Mouse (Mus musculus) liver, embryonic 12.5 days (tissue): ENCODE measurements around the gene Rrp7a. TPM values are rescaled to one million over a fixed set of nuclear protein-coding genes. Genes with fewer than 3 reads are reported as not detected.
"Not testable (repeated sequence)": the region's sequence is repeated elsewhere in the genome, so short reads cannot be mapped to it uniquely, and the experiment has no call there.

ENCODE experiments used
- ATAC-seq: fragments of 200-750 bp; cut with Nextera tagmentation; 2 replicates; pipeline ENCODE4 v1.8.0; 2017; ENCODE audit warnings: moderate number of reproducible peaks, mild to moderate bottlenecking, moderate library complexity
- H3K27ac ChIP-seq: fragments of 300-500 bp; sonication (generic); 2 replicates; pipeline ENCODE4 v1.5.1; 2016; ENCODE audit warnings: mild to moderate bottlenecking
- H3K27me3 ChIP-seq: fragments of 300-500 bp; sonication (generic); replicated peaks from 2 replicates; pipeline ENCODE4 v1.6.1; 2016; ENCODE audit warnings: mild to moderate bottlenecking, moderate library complexity
- H3K36me3 ChIP-seq: fragments of 300-500 bp; sonication (generic); 2 replicates; pipeline ENCODE4 v1.6.1; 2016; ENCODE audit warnings: mild to moderate bottlenecking, moderate library complexity
- H3K4me1 ChIP-seq: fragments of 300-500 bp; sonication (generic); 2 replicates; pipeline ENCODE4 v1.6.1; 2016
- H3K4me2 ChIP-seq: fragments of 300-500 bp; sonication (generic); 2 replicates; pipeline ENCODE4 v1.6.1; 2016; ENCODE audit warnings: mild to moderate bottlenecking, moderate library complexity
- H3K4me3 ChIP-seq: fragments of 300-500 bp; sonication (generic); 2 replicates; pipeline ENCODE4 v1.5.1; 2016; ENCODE audit warnings: mild to moderate bottlenecking, moderate library complexity
- H3K9ac ChIP-seq: fragments of 300-500 bp; sonication (generic); 2 replicates; pipeline ENCODE4 v1.6.1; 2016; ENCODE audit warnings: mild to moderate bottlenecking, moderate library complexity
- H3K9me3 ChIP-seq: fragments of 300-500 bp; sonication (generic); replicated peaks from 2 replicates; pipeline ENCODE4 v1.6.1; 2016; ENCODE audit warnings: mild to moderate bottlenecking, moderate library complexity
- WGBS: fragments of 180-500 bp; shearing (Covaris S2); methylation state at CpG from one replicate; pipeline ENCODE4 v1.1.7; 2016; ENCODE audit not compliant: insufficient replicate concordance; 5-methylcytosine and 5-hydroxymethylcytosine counted together
- polyA plus RNA-seq: library from polyadenylated mRNA; unstranded; fragments of >200 nt; fragmentation: Nextera tagmentation; extraction: Ambion mirVana; gene quantifications from 2 replicates; pipeline ENCODE4 v1.2.1, GENCODE M21; 2016

Gene Rrp7a
- polyA plus RNA-seq, 1 experiment from 2014 or later, result 42.3 TPM

GRCm38 (mm10) chr15:83150694-83151093 lies 28.1 kb upstream of the Rrp7a start:
- no peak overlapping the region for H3K4me3 ChIP-seq
- peaks cover 53% of the 10 kb centered on the region for H3K36me3 ChIP-seq
- 0 out of 2 replicates have a peak overlapping the region, but pooled peaks have one; percentile 1 for H3K4me2 ChIP-seq
- no peaks in the 10 kb centered on the region for H3K9me3 ChIP-seq
- H3K27me3 ChIP-seq, result no peaks in the 10 kb centered on the region
- H3K9ac ChIP-seq, result 0 out of 2 replicates have a peak overlapping the region, but pooled peaks have one; percentile 27
- WGBS, result 87% methylated on average over 4 of the region's 4 CpGs
- no peak for ATAC-seq
- peaks cover 50% of the 10 kb centered on the region for H3K4me1 ChIP-seq
- H3K27ac ChIP-seq, result peak overlapping the region; percentile 77

GRCm38 (mm10) chr15:83150073-83150442 lies 27.5 kb upstream of the Rrp7a start:
- no peaks in the 10 kb centered on the region for H3K27me3 ChIP-seq
- peak overlapping the region; percentile 90 for H3K4me3 ChIP-seq
- peak overlapping the region; percentile 96 for H3K27ac ChIP-seq
- no peaks in the 10 kb centered on the region for H3K9me3 ChIP-seq
- H3K9ac ChIP-seq, result peak overlapping the region; percentile 96
- no peak for ATAC-seq
- peaks cover 53% of the 10 kb centered on the region for H3K36me3 ChIP-seq
- peak overlapping the region; percentile 88 for H3K4me2 ChIP-seq
- peaks cover 56% of the 10 kb centered on the region for H3K4me1 ChIP-seq
- WGBS, result 17% methylated on average over 3 of the region's 3 CpGs

- ATAC-seq, result peak; percentile 87
- Histone ChIP-seq H3K4me2 (peak within 1 kb of the TSS; percentile 88), H3K9me3 (no peaks in the 10 kb centered on the region), H3K27ac (peak within 1 kb of the TSS; percentile 96), H3K4me3 (peak within 1 kb of the TSS; percentile 90), H3K36me3 (peaks cover 53% of the 10 kb centered on the region), H3K9ac (peak within 1 kb of the TSS; percentile 96), H3K4me1 (peaks cover 62% of the 10 kb centered on the region), H3K27me3 (no peaks in the 10 kb centered on the region)
- under 1% methylated on average over 56 of the region's 56 CpGs for WGBS
Measured at GRCm38 (mm10) chr15:83149196-83150072, 26.8 kb upstream of the Rrp7a start, which contains the start of gene Poldip3. Gene Poldip3 (minus strand): TSS chr15:83149384.

DNA sequence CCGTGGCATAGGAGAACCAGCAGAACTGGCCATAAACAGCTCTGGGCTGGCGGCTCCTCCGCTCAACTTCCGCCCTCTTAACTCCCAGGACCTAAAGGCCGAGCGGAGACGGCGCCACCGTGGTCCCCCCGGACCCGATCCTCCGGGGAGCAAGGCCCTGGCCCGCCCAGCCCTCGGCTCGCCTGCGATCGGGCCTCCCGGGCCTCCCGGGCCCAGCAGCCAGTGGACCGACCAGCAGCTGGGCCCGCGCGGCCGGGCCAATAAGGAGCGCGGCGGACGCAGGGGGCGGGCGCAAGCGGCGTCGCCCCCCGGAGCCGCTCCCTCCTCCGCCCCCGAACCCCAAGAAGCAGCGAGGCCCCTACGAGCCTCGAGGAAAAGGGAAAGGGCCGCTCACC lies 26.2 kb upstream of the Rrp7a start:
- peak overlapping the region; percentile 88 for H3K4me2 ChIP-seq
- under 1% methylated on average over 41 of the region's 41 CpGs for WGBS
- H3K4me3 ChIP-seq, result peak overlapping the region; percentile 90
- peak overlapping the region; percentile 96 for H3K9ac ChIP-seq
- H3K36me3 ChIP-seq, result peaks cover 52% of the 10 kb centered on the region
- peak; percentile 85 for ATAC-seq
- peak overlapping the region; percentile 96 for H3K27ac ChIP-seq
- no peaks in the 10 kb centered on the region for H3K27me3 ChIP-seq
- H3K4me1 ChIP-seq, result peaks cover 65% of the 10 kb centered on the region
- H3K9me3 ChIP-seq, result no peaks in the 10 kb centered on the region

DNA sequence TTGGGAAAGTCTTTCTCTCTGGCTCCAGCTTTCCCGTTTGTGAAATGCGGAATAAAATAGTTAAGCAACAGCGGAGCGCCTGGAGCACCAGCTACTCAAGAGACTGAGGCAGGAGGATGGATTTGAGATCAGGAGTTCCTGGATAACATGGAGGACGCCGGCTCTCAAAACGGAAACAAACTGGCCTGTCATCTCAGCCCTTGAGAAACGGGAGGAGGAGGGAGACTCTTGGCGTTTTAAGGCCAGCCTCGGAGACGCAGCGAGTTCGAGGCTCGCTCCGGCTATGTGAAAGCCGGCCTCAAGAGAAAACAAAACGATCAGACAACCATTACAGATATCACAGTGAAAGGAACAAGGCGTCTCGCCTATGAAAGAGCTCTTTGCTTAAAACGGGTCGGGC lies 25.8 kb upstream of the Rrp7a start:
- Histone ChIP-seq H3K36me3 (peaks cover 49% of the 10 kb centered on the region), H3K27me3 (no peaks in the 10 kb centered on the region)
- WGBS, result 2% methylated on average over 21 of the region's 21 CpGs

GRCm38 (mm10) chr15:83145541-83145940 lies 22.9 kb upstream of the Rrp7a start:
- Histone ChIP-seq H3K9me3 (no peaks in the 10 kb centered on the region), H3K4me2 (no peak overlapping the region), H3K27ac (no peak overlapping the region), H3K27me3 (no peaks in the 10 kb centered on the region), H3K4me1 (peaks cover 85% of the 10 kb centered on the region), H3K4me3 (no peak overlapping the region), H3K36me3 (peaks cover 62% of the 10 kb centered on the region), H3K9ac (no peak overlapping the region)
- WGBS, result 78% methylated on average over 6 of the region's 6 CpGs
- ATAC-seq, result no peak

More for the DNA sequence above, 25.8 kb upstream of the Rrp7a start:
- Histone ChIP-seq H3K27ac (peak overlapping the region; percentile 96), H3K4me1 (peaks cover 68% of the 10 kb centered on the region), H3K9ac (peak overlapping the region; percentile 96), H3K9me3 (no peaks in the 10 kb centered on the region), H3K4me3 (peak overlapping the region; percentile 90), H3K4me2 (peak overlapping the region; percentile 88)
- ATAC-seq, result no peak

- H3K4me1 ChIP-seq, result peaks cover 76% of the 10 kb centered on the region
- peaks cover 76% of the 10 kb centered on the region for H3K36me3 ChIP-seq
- no peaks in the 10 kb centered on the region for H3K27me3 ChIP-seq
- no peak overlapping the region for H3K27ac ChIP-seq
- no peak for ATAC-seq
- H3K9ac ChIP-seq, result no peak overlapping the region
- H3K9me3 ChIP-seq, result no peaks in the 10 kb centered on the region
- no peak overlapping the region for H3K4me2 ChIP-seq
- H3K4me3 ChIP-seq, result no peak overlapping the region
- WGBS, result 75% methylated on average over 5 of the region's 5 CpGs
Measured at GRCm38 (mm10) chr15:83142861-83143260, 20.3 kb upstream of the Rrp7a start.

DNA sequence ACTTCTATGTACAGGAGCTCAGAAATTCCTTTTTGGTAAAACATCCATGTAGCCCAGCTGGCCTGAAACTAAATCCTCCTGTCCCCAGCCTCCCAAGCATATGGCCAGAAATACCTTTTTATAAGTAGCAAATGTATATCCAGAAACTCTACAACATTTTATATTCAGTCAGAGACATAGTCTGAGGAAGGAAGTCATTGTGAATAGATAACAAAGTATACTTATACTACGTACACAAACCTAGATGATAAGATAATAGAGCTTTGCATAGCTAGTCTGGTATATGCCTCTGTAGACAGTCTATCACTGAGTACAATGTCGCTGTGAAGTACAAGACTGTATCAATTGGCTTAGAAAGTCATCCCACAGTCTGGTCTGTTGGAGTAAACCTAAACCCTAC lies 13.1 kb upstream of the Rrp7a start:
- H3K27me3 ChIP-seq, result no peaks in the 10 kb centered on the region
- H3K4me1 ChIP-seq, result peaks cover 10% of the 10 kb centered on the region
- no peaks in the 10 kb centered on the region for H3K9me3 ChIP-seq
- ATAC-seq, result no peak
- no peak overlapping the region for H3K4me2 ChIP-seq
- peaks cover 88% of the 10 kb centered on the region for H3K36me3 ChIP-seq
- 56% methylated on average over 2 of the region's 2 CpGs for WGBS
- H3K4me3 ChIP-seq, result no peak overlapping the region
- H3K27ac ChIP-seq, result no peak overlapping the region
- no peak overlapping the region for H3K9ac ChIP-seq

- no peaks in the 10 kb centered on the region for H3K27me3 ChIP-seq
- peaks cover 95% of the 10 kb centered on the region for H3K36me3 ChIP-seq
- H3K9ac ChIP-seq, result no peak overlapping the region
- H3K4me2 ChIP-seq, result no peak overlapping the region
- ATAC-seq, result no peak
- H3K9me3 ChIP-seq, result no peaks in the 10 kb centered on the region
- 89% methylated on average over 6 of the region's 6 CpGs for WGBS
- no peak overlapping the region for H3K27ac ChIP-seq
- H3K4me1 ChIP-seq, result 0 out of 2 replicates have a peak, but pooled peaks cover 5% of the 10 kb centered on the region
- no peak overlapping the region for H3K4me3 ChIP-seq
Measured at GRCm38 (mm10) chr15:83134671-83135070, 12.1 kb upstream of the Rrp7a start.

DNA sequence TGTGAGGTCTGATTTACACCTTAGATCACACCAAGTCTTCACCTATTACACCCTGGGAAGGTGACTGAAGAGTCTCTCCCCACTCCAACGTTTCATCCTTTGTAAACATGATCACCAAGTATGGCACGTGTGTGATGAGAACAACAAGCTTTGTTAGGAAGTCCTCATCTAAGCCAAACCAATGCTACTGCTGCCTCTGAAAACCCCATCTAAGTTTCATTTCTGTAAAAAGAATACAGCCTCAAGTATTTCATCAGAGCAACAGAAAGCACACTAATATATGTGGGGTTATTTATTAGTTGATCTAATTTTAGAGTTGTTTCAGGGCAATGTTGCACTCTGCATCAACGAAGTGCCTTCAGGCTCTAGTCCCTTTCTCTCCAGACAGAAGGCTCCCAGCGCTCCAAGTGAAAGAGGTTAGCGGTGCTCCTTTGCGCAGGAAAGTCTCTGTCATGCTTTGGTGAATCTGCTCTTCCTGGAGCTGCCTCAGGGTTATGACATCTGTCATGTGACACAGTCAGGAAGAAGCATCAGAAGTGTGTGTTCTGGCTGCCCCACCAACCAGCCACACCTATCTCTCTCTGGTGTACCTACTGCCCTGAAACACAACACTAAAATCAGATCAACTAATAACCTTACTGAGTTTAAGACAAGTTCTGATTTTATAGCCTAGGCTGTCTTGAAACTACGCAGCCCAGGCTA lies 7.1 kb upstream of the Rrp7a start:
- H3K36me3 ChIP-seq, result peaks cover 96% of the 10 kb centered on the region
- WGBS, result 85% methylated on average over 7 of the region's 7 CpGs
- H3K4me1 ChIP-seq, result no peaks in the 10 kb centered on the region
- H3K9ac ChIP-seq, result no peak overlapping the region
- no peak overlapping the region for H3K4me3 ChIP-seq
- H3K27ac ChIP-seq, result no peak overlapping the region
- no peak for ATAC-seq
- H3K27me3 ChIP-seq, result no peaks in the 10 kb centered on the region
- H3K9me3 ChIP-seq, result no peaks in the 10 kb centered on the region
- H3K4me2 ChIP-seq, result no peak overlapping the region

- H3K27me3 ChIP-seq, H3K4me3 ChIP-seq, H3K4me1 ChIP-seq, H3K4me2 ChIP-seq, H3K27ac ChIP-seq, H3K9ac ChIP-seq, ATAC-seq, H3K9me3 ChIP-seq: not testable (repeated sequence)
- 84% methylated on average over 3 of the region's 3 CpGs for WGBS
- peaks cover 69% of the 10 kb centered on the region for H3K36me3 ChIP-seq
Measured at GRCm38 (mm10) chr15:83127037-83127436, 4.4 kb upstream of the Rrp7a start.

GRCm38 (mm10) chr15:83126582-83126981 lies 4.0 kb upstream of the Rrp7a start:
- 90% methylated on average over 9 of the region's 9 CpGs for WGBS
- Histone ChIP-seq H3K9me3 (no peaks in the 10 kb centered on the region), H3K4me2 (no peak overlapping the region), H3K4me1 (peaks cover 8% of the 10 kb centered on the region), H3K27ac (no peak overlapping the region), H3K4me3 (no peak overlapping the region), H3K9ac (no peak overlapping the region), H3K27me3 (no peaks in the 10 kb centered on the region), H3K36me3 (peaks cover 65% of the 10 kb centered on the region)
- ATAC-seq, result no peak
